Mouse (Mus musculus): Measurements from ENCODE around the gene Txndc15.

The Txndc15 gene

DNA sequence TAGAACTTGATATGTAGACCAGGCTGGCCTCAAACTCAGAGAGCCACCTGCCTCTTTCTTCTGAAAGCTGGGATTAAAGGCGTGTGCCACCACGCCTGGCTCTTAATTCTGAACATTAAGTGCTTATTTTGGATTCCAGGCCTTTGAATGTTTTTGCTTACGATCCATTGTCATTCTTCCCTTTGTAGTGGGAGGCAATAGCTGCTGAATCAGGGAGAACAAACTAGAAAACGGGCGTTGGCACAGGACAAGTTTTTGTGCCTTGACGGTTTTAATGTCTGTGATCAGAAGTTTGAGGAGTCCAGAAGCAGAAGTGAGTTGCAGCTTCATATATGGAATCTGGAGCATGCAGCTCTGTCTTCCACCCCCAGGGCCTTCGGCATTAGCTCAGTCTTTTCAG is 16.3 kb downstream of the Txndc15 start:
- in situ Hi-C loops (cut with MboI, MseI), result no loop called here

DNA sequence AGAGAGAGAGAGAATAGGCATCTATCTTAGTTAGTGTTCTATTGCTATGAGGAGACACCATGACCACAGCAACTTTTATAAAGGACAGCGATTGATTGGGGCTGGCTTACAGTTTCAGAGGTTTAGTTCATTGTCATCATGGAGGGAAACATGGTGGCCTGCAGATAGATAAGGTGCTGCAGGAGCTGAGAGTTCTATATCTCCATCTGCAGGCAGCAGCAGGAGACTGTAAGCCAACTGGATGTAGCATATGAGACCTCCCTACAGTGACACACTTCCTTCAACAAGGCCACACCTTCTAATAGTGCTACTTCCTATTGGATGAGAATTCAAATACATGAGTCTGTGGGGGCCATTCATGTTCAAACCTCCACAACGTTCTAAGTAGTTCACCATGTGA is 17.7 kb downstream of the Txndc15 start:
- in situ Hi-C loops (cut with MboI, MseI), result no loop called here

DNA sequence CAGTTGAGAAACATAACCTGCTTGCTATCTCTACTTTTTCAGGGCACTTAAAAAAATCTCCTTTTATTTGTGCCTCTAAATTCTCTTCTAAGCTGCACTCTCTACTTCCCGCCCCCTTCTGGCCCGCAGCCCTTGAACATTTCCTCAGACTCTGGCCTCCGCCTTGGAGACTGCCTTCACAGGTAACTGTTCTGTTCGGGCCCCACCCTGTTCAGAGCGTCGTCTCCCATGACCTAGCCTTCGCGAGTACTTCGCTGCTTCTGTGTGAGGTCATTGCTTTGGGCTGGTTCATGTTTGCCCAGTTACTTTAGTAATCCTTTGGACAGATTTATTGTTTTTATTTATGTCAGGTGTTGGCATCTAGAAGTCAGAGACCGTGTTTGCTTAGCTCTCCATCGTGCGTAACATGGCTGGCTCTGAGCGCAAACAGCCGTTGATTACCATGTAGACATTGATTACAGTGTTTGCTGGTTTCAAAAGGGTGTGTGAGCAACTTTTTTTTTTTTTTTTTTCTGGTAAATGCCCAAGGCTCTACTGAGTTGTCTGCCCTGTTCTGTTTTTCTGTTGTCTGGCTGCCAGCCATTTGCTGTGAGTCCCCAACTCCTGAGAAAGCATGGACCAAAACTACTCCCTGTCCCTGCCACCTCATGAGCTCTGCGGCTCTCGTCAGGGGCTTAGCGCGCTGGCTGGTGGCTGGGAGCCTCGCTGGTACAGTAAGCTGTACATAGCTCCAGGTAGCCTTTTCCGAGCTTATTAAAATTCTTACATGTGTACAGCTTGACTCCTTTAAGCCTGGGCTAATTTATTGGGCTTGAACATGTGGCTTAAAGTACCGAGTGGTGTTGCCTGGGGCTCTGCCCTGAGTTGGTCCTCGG is 19.4 kb downstream of the Txndc15 start:
- in situ Hi-C loops (cut with MboI, MseI), result no loop called here

DNA sequence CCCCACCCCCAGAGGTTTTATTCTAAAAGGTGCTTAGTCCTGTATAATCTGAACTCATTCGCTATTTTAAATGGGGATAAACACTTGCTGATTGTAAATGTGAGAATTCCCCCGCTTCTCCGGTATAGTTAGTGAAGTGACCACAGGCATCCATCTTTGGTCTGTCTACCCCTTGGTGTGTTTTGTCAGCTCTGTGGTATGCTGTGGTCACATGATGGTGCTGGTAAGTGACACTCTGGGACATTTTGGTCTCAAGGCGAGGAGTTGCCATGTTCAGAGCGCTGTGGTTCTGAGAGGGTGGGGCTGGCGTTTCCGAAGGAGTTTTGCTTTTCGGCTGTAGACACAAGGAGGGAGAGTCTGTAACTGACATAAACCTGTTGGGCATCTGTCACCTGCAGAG is 23.4 kb downstream of the Txndc15 start:
- in situ Hi-C loops (cut with MboI, MseI), result no loop called here

DNA sequence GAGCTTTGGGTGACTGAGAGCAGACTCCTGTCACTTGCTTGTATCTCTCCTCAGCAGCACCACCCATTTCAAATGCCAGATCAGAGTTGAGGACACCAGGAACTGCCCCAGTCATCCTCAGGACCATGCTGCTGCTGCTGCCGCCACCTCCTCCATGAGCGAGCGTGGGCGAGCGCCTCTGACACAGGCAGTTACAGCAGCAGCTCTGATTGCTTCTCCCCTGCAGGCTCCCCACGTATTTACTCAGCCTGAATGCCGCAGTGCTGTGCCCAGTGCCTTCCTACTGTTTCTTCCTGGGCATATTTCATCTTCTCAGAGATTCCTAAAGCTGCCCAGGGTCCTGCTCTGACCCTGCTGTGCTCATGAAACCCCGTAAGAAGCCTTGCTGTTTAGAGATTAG is 27.9 kb downstream of the Txndc15 start:
- in situ Hi-C loops (cut with MboI, MseI), result loop anchor here (10.0 kb wide), 1 partner anchor 1378 kb away; no protein-coding TSS in a partner anchor

DNA sequence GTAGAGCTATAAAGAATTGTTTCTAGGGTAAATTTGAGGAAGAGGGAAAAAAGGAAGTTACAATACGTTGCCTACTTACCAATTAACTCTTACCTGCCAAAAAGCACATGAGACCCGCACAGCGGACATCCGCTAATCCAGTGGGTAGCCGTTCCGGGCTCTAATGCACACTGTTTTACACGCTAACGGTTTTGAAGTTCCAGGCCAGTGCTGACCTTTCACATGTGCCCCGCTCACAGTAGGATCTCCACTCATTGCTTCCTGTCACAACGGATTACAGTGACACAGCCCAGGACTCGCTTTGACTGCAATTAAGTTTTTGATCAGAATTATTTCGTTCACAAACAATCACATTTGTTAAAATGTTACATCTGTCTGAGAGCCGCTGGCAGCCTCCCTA is 39.9 kb downstream of the Txndc15 start:
- in situ Hi-C loops (cut with MboI, MseI), result no loop called here

DNA sequence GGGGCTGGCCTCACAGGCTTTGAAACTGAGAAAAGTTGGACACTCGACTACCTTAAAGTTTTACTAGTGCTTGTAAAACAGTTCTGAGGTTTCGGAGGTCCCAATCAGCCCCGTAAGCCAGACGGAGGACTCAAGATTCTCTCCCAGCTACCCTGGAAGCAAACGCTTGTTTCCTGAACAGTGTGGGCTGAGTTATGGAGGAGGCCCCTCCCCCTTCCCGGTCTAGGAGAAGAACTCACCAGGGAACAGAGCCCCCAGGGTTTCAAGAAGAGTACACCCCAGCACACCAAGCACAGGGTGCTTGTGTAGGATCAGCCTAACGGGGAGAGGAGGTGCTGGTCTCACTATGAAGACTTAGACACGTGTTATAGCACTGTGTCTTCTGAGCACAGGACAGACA is 42.3 kb downstream of the Txndc15 start:
- in situ Hi-C loops (cut with MboI, MseI), result no loop called here

DNA sequence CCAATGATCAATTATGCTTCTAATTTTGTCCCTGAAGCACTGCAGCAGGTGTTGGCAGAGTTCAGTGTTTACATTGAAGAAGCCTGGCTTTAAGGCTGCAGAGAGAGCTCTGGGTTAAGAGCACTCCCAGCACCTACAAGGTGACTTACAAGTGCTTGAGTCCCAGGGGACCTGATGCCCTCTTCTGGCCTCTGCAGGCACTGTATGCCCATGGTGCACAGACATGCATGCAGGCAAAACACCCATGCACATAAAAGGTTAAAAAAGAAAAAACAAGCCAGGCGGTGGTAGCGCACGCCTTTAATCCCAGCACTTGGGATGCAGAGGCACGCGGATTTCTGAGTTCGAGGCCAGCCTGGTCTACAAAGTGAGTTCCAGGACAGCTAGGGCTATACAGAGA is 43.2 kb downstream of the Txndc15 start:
- in situ Hi-C loops (cut with MboI, MseI), result no loop called here

DNA sequence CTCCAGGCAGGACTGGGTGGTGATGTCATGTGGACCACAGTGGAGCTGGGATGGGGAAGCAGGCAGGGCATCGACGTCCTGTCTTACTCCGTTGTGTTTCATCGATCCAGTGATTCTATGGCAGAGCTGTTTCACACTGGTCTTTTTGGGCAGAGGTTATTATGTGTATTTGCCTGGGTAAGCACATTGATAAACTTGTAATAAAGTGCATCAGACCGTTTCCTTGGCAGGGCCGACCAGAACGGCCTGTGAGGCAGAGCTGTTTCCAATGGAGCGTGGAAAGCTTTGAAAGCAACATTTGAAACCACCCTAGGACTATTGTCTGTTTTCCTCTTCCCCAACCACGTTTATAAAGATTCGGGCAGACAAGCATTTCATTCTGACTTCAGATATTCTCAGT is 46.1 kb downstream of the Txndc15 start:
- in situ Hi-C loops (cut with MboI, MseI), result no loop called here

DNA sequence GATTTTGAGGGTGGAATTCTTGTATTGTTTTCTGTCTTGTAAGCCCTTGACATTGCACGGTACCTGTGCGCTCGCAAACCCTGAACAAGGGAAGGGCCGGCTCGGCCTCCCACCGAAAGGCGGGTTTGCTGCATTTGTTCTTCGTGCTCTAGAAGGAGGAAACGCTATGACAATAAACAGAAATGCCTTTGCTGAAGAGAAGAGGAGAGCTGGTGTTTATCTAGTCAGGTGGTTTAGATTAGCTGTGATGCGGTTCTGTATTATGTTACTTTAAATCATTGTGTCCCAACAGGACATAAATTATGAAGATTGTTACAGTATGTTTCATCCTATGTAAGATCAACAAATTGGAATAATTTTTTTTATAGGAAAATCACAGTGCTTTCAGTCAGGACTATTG is 47.0 kb downstream of the Txndc15 start:
- in situ Hi-C loops (cut with MboI, MseI), result no loop called here

DNA sequence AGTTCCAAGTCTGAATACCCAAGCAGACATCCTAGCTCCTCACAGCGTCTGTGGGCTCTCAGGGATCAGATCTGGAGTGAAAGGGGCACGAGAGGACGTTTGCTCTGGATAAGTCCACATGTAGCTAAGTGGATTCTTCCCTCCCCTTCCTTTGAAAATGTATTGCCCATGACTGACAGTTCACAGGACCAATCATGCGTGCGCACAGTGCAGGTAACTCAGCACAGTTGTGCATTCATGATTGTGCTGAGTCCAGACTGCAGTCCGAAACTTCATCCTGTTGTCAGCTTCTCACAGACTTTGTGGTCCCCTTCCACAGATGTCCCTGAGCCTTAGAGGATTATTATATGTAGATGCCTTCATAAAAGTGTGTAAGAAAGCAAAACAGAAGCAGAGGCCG is 59.9 kb downstream of the Txndc15 start:
- in situ Hi-C loops (cut with MboI, MseI), result no loop called here

DNA sequence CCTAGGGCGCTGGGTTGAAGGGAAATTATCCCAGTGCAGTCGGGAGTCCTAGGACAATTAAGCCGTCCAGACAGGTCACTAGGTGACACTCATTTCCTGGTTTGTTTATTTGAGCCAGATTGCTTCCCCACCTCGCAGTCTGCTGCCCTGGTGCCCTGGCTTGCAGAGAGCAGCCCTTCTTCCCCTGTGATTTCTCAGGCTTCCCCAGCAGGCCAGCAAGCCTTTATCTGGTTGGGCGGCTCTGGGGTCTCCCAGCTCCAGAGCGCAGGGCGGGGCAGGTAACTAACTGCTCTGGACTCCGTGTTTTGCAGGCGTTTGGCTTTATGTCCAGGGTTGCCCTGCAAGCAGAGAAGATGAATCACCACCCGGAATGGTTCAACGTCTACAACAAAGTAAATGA is 60.6 kb downstream of the Txndc15 start:
- in situ Hi-C loops (cut with MboI, MseI), result no loop called here
